Mouse (Mus musculus) spleen, postnatal 4 days (tissue): ENCODE results near the gene Sh3d19.

Experiments used
- DNase-seq, 2 experiments: peaks; one replicate each; pipeline ENCODE4 v3.0.0; 2022; ENCODE audit warnings: low spot score in 2 of 2

Sh3d19 gene

GRCm38 (mm10) chr3:85970742-85971598 is at the start of gene Sh3d19:
Gene Sh3d19 (plus strand): TSS chr3:85971109.
- peak; percentile 35 to 65 for DNase-seq

- DNase-seq, result no peak
Observed at GRCm38 (mm10) chr3:85922331-85922730, 48.6 kb upstream of the Sh3d19 start.

DNA sequence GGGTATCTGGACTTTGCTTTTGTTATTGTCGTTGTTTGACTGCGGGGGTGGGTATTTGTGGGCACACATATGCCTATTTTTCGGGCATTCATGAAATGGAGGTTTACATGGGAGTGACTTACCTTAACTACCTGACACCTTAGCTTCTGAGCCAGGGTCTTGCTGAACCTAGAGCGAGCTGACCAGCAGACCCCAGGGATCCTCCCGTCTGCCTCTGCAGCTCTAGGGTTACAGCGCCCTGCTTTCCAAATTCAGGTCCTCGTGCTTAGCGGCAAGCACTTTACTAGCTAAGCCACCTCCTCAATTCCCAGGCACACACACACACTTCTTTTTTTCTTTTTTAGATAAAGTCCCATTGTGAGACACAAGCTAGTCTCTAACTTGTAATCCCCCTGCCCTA is 47.6 kb upstream of the Sh3d19 start:
- no peak for DNase-seq

- DNase-seq, result peak; percentile 42 to 83
Observed at GRCm38 (mm10) chr3:85923954-85924945, 46.7 kb upstream of the Sh3d19 start.

- no peak for DNase-seq
Observed at GRCm38 (mm10) chr3:85927296-85927695, 43.6 kb upstream of the Sh3d19 start.

GRCm38 (mm10) chr3:85928140-85928611 is 42.7 kb upstream of the Sh3d19 start:
- no peak for DNase-seq

GRCm38 (mm10) chr3:85929711-85930110 is 41.2 kb upstream of the Sh3d19 start:
- DNase-seq, result no peak

DNA sequence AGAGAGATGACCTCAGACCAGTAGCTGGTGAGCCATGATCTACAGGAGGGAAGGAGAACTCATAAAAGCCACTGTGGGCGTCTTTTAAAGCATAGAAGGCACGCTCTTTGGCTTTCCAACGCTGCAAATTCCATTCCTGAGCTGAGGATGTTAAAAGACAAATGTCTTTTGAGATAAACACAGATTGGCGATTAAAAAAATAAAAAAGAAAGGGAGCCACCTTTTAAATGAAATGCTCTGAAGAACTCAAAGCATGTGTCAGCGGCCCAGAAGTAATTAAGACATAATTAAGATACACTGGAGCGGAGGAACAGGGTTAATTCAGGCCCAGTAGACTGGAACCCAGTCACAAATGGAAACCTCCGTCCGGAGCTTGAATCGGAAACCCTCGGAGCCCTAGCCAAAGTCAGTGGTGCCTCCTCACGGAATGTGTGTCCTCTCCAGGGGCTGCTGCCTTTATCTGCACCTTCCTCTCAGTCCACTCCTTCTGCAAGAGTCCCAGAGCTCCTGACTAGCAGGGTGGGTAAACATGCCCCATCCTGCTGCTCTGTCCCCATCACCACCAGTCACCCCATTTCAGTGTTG is 40.1 kb upstream of the Sh3d19 start:
- DNase-seq, result no peak

GRCm38 (mm10) chr3:85931859-85932258 is 39.0 kb upstream of the Sh3d19 start:
- DNase-seq, result no peak

DNA sequence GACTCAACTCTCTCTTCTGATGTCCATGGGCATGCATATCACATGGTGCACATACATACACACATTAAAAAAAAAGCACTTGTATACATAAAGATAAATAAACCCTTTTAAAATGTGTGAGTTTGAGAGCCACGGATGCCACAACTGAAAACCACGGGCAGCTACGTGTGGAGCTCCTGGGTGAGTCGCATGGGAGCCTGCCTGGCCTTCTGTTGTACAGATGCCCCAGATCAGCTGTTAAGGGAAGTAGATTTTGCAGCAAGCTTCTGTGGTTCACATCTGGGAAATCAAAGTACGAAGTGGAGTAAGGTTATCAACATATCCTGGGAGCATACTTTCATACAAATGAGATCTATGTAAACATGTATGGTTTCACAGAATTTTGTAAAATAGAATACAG is 37.3 kb upstream of the Sh3d19 start:
- DNase-seq, result no peak

DNA sequence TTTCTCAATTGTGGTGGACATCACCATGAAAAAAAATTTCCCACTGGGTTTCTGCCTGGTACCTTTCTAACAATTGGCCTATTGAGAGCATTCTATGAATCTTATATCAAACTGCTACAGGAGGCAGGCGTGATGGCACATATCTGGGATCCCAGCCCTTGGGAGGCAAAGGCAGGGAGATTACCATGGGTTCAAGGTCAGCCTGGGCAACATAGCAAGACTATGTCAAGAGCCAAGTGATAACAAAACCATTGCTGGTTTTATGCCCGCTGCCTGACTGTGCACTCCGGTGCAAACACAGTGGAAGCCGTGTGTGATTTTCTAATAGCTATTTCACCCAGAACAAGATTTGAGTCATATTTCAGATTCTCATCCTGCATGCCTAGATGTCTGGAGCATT is 20.0 kb upstream of the Sh3d19 start:
- DNase-seq, result no peak

GRCm38 (mm10) chr3:85952696-85953283 is 18.1 kb upstream of the Sh3d19 start:
- DNase-seq, result no peak

DNA sequence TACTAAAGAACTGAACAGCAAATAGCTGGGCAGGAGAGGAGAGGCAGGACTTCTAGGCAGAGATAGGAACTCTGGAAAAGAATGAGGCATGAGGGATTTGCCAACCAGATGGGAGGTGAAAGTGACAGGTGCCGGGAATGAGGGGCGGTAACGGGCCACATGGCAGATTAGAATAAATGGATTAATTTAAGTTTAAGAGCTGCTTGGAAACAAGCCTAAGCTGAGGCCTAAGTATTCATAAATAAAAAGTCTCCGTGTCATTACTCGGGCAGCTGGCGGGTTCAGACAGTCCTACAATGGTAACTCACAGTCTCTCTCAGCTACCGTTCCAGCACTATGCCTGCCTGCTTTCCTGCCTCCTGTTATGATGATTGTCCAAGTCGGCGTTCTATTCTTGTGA is 15.6 kb upstream of the Sh3d19 start:
- no peak for DNase-seq

DNA sequence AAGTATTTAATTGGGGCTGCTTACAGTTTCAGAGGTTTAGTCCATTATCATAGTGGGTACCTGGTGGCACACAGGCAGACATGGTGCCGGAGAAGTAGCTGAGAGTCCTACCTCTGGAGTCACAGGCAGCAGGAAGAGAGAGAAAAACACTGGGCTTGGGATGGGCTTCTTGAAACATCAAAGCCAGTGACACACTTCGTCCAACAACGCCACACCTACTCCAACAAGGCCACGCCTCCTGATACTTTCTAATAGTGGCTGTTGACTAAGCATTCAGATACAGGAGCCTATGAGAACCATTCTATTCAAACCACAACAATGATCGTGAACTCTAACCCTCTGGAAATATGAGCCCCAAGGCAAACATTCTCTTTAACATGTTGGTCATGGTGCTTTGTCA is 15.2 kb upstream of the Sh3d19 start:
- no peak for DNase-seq

- no peak for DNase-seq
Observed at GRCm38 (mm10) chr3:85959669-85960068, 11.2 kb upstream of the Sh3d19 start.

DNA sequence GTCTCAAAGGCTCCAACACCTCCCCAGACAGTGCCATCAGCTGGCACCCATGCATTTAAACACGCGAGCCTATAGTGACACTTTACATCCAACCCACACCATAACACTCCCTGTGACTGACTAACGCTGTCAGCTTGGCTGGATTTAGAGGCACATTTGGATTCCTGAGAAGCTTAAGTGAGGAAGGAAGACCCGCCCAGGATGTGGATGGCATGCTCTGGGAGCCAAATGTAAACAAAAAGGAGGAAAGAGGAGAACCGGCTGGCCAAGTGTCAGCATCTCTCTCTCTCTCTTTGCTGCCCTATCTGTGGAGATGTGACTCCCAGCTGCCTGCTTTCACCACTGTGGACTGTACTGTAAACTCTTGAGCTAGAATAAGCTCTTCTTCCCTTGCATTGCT is 9.8 kb upstream of the Sh3d19 start:
- DNase-seq, result no peak

- DNase-seq, result no peak
Observed at GRCm38 (mm10) chr3:85965479-85965878, 5.4 kb upstream of the Sh3d19 start.

GRCm38 (mm10) chr3:85969040-85969439 is 1.9 kb upstream of the Sh3d19 start:
- no peak for DNase-seq

- DNase-seq, result no peak
Observed at GRCm38 (mm10) chr3:85971599-85971975, 678 bp downstream of the Sh3d19 start.

DNA sequence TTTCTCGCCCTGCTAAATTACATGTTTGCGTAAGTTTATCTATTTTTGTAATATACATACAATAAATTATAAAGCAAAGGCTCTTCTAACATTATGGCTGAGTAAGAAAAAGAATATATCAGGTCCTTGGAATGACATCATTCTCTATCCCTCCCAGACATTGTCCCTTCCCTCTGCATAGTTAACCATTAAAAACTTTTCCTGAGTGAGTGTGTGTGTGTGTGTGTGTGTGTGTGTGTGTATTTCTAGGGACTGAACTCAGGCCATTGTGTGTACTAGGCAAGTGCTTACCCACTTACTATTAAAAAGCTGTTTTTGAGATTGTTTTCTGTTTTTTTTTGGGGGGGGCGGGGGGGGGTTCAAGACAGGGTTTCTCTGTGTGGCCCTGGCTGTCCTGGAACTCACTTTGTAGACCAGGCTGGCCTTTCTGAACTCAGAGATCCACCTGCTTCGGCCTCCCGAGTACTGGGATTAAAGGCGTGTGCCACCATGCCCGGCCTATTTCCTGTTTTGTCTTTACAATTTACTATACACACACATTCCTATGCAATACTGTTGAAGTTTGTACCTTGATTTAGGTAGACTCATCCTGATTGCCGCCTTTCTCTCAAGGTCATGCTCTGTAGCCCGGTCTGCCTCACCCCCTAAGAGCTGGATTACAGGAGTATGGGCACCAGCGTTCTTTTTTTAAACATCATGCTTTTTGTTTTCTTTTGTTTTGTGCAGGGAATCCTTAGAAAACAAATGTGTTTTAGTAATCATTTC is 2.6 kb downstream of the Sh3d19 start:
- no peak for DNase-seq

GRCm38 (mm10) chr3:85974451-85974850 is 3.5 kb downstream of the Sh3d19 start:
- no peak for DNase-seq
